Mouse (Mus musculus): ENCODE data around the gene Myom3.

- TF ChIP-seq CTCF (IDR thresholded peaks at IDR 0.05; ENCODE audit: borderline replicate concordance, control insufficient read depth, extremely low read depth, insufficient read depth, low read length, poor library complexity) (no peak), POLR2A (IDR thresholded peaks at IDR 0.05; ENCODE audit: control insufficient read depth, extremely low read depth, insufficient read depth, low read length, poor library complexity) (no peak)
These were observed 22.6 kb upstream of the Myom3 start for GRCm38 (mm10) chr4:135736903-135737302.

Data from thymus, adult 2 months (tissue).